Mouse (Mus musculus): ENCODE data around the gene Cib2. TPM values are rescaled to one million over a fixed set of nuclear protein-coding genes. Genes with fewer than 3 reads are reported as not detected.

Cib2 gene
- polyA plus RNA-seq, 1 experiment = 3.0 TPM

- no peak overlapping the region for H3K4me3 ChIP-seq (ENCODE audit: extremely low read depth, insufficient read depth, insufficient read length)
- no peak for DNase-seq (ENCODE audit: low read depth in 1 of 2, low spot score in 2 of 2)
- TF ChIP-seq CTCF (IDR thresholded peaks at IDR 0.05; ENCODE audit: extremely low read depth, insufficient read depth, insufficient read length, insufficient replicate concordance) = no peak
- TF ChIP-seq POLR2A (IDR thresholded peaks at IDR 0.05; ENCODE audit: low read depth, low read length) = no peak
- peaks cover 4% of the 10 kb centered on the region; the same call in 1 of the 2 replicates for H3K4me1 ChIP-seq (ENCODE audit: control insufficient read depth, insufficient read depth, insufficient read length)
- H3K27ac ChIP-seq (ENCODE audit: insufficient read depth, low read length) = no peak overlapping the region
- 83% methylated on average over 3 of the region's 3 CpGs for WGBS
- H3K36me3 ChIP-seq (ENCODE audit: control insufficient read depth, insufficient read depth, low read length) = no peaks in the 10 kb centered on the region
- H3K27me3 ChIP-seq (ENCODE audit: control insufficient read depth, insufficient read depth, low read length) = peaks cover 14% of the 10 kb centered on the region
These were observed 60.2 kb downstream of the Cib2 start for GRCm38 (mm10) chr9:54499791-54500190.

- TF ChIP-seq CTCF (IDR thresholded peaks at IDR 0.05; ENCODE audit: extremely low read depth, insufficient read depth, insufficient read length, insufficient replicate concordance) = no peak
- TF ChIP-seq POLR2A (IDR thresholded peaks at IDR 0.05; ENCODE audit: low read depth, low read length) = no peak
- peaks cover 14% of the 10 kb centered on the region for H3K27me3 ChIP-seq (ENCODE audit: control insufficient read depth, insufficient read depth, low read length)
- H3K36me3 ChIP-seq (ENCODE audit: control insufficient read depth, insufficient read depth, low read length) = no peaks in the 10 kb centered on the region
- 86% methylated on average over 6 of the region's 6 CpGs for WGBS
- H3K4me3 ChIP-seq (ENCODE audit: extremely low read depth, insufficient read depth, insufficient read length) = no peak overlapping the region
- DNase-seq (ENCODE audit: low read depth in 1 of 2, low spot score in 2 of 2) = no peak
- H3K4me1 ChIP-seq (ENCODE audit: control insufficient read depth, insufficient read depth, insufficient read length) = peaks cover 4% of the 10 kb centered on the region; the same call in 1 of the 2 replicates
- no peak overlapping the region for H3K27ac ChIP-seq (ENCODE audit: insufficient read depth, low read length)
These were observed 60.7 kb downstream of the Cib2 start for GRCm38 (mm10) chr9:54499291-54499690.

Other genes with a start within 250 kb of the Cib2 start
- gene Dmxl2, start 58.6 kb downstream of the Cib2 start, polyA plus RNA-seq (2012; rRNA removed) = 1.0 and 2.0 TPM in 2 replicates
- not detected in 2 replicates for gene Sh2d7, start 21.2 kb downstream of the Cib2 start, polyA plus RNA-seq (2012; rRNA removed)
- 10.6 TPM in 2 replicates for gene Idh3a, start 26.1 kb upstream of the Cib2 start, polyA plus RNA-seq (2012; rRNA removed)
- gene Acsbg1, start 101.7 kb upstream of the Cib2 start, polyA plus RNA-seq (2012; rRNA removed) = 3.2 and 3.7 TPM in 2 replicates
- gene Dnaja4, start 138.7 kb upstream of the Cib2 start, polyA plus RNA-seq (2012; rRNA removed) = 4.4 and 5.6 TPM in 2 replicates
- 13.2 and 13.4 TPM in 2 replicates for gene Wdr61, start 174.3 kb upstream of the Cib2 start, polyA plus RNA-seq (2012; rRNA removed)
- 0.21 and 0.23 TPM in 2 replicates for gene Crabp1, start 204.5 kb upstream of the Cib2 start, polyA plus RNA-seq (2012; rRNA removed)

Data from spleen, adult 2 months (tissue).